Mouse (Mus musculus) heart, embryonic 11.5 days (tissue): Measurements from ENCODE around the gene Ghrh. TPM values are rescaled to one million over a fixed set of nuclear protein-coding genes. Genes with fewer than 3 reads are reported as not detected.

ENCODE experiments used
- ATAC-seq: fragments of 200-750 bp; cut with Nextera tagmentation; replicated peaks from 2 replicates; pipeline ENCODE4 v1.8.0; 2017; ENCODE audit warnings: moderate library complexity; ENCODE audit not compliant: insufficient number of reproducible peaks, low FRiP score, low TSS enrichment
- H3K27ac ChIP-seq: fragments of 300-500 bp; sonication (generic); 2 replicates; pipeline ENCODE4 v1.5.1; 2014; ENCODE audit warnings: mild to moderate bottlenecking, low read depth, low read length
- H3K27me3 ChIP-seq: fragments of 300-500 bp; sonication (generic); 2 replicates; pipeline ENCODE4 v1.6.1; 2014; ENCODE audit warnings: mild to moderate bottlenecking, low read length, mixed read lengths; ENCODE audit not compliant: control insufficient read depth, insufficient read depth
- H3K36me3 ChIP-seq: fragments of 300-500 bp; sonication (generic); 2 replicates; pipeline ENCODE4 v1.6.1; 2014; ENCODE audit warnings: mild to moderate bottlenecking, low read length, moderate library complexity, mixed read lengths; ENCODE audit not compliant: control insufficient read depth, insufficient read depth
- H3K4me1 ChIP-seq: fragments of 300-500 bp; sonication (generic); 2 replicates; pipeline ENCODE4 v1.6.1; 2014; ENCODE audit warnings: low read length; ENCODE audit not compliant: control insufficient read depth, insufficient read depth
- H3K4me2 ChIP-seq: fragments of 300-500 bp; sonication (generic); 2 replicates; pipeline ENCODE4 v1.6.1; 2014; ENCODE audit warnings: mild to moderate bottlenecking, moderate library complexity
- H3K4me3 ChIP-seq: fragments of 300-500 bp; sonication (generic); 2 replicates; pipeline ENCODE4 v1.5.1; 2014; ENCODE audit warnings: low read depth, low read length
- H3K9ac ChIP-seq: fragments of 300-500 bp; sonication (generic); 2 replicates; pipeline ENCODE4 v1.6.1; 2014; ENCODE audit warnings: mild to moderate bottlenecking, low read depth, low read length, moderate library complexity
- H3K9me3 ChIP-seq: fragments of 300-500 bp; sonication (generic); replicated peaks from 2 replicates; pipeline ENCODE4 v1.6.1; 2016; ENCODE audit warnings: low read length; ENCODE audit not compliant: control insufficient read depth
- WGBS: fragments of 180-500 bp; shearing (Covaris S2); extraction: QIAGEN DNeasy Blood & Tissue Kit; methylation state at CpG from one replicate; pipeline ENCODE4 v1.1.7; 2014; ENCODE audit not compliant: insufficient replicate concordance; 5-methylcytosine and 5-hydroxymethylcytosine counted together
- polyA plus RNA-seq: library from polyadenylated mRNA; unstranded; fragments of >200 nt; fragmentation: Nextera tagmentation; extraction: Ambion mirVana; gene quantifications from 2 replicates; pipeline ENCODE4 v1.2.1, GENCODE M21; 2014

Ghrh gene
- polyA plus RNA-seq, 1 experiment from 2014 or later = not detected

DNA sequence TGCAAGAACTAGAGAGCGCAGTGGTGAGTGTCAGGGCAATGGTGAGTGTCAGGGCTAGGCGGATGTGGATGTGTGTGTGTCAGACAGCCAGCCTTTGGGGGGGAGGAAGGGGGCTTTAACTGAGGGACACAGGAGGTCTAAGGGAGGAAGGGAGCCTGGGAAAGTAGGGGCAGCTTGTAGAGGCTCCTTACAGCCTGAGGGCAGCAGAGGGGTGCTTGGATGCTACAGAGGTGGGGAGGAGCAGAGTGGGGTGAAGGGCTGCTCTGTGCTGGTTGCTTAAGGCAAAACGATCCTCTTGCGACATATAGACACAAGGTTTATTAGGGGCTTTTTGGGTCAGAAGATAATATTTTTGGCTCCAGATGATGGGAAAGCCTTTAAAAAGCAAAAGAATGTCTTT lies 37.5 kb upstream of the Ghrh start:
- WGBS = 76% methylated on average over 4 of the region's 4 CpGs
- no peak overlapping the region for H3K9ac ChIP-seq
- peaks cover 6% of the 10 kb centered on the region for H3K36me3 ChIP-seq
- H3K4me1 ChIP-seq = no peaks in the 10 kb centered on the region
- H3K27me3 ChIP-seq = no peaks in the 10 kb centered on the region
- H3K27ac ChIP-seq = no peak overlapping the region
- ATAC-seq = no peak
- no peak overlapping the region for H3K4me2 ChIP-seq
- H3K9me3 ChIP-seq = no peaks in the 10 kb centered on the region
- no peak overlapping the region for H3K4me3 ChIP-seq

DNA sequence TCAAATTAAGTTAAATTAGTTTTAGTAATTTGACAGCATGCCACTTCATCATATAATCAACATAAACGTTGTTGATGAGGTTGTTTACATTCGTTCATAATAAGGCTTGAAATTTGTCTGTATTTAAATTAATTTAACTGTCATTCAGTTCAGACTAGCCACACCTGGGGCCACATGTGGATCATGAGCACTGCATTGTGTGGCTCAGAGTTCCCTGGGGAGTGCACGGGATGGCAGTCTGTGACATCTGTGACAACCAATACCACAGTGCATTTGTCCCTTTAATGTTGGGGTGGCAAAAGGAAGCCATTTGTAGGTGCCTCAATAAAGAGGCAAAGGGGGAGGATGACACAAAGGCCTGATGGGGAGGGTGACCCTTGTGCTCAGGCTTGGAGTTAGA lies 29.7 kb upstream of the Ghrh start:
- Histone ChIP-seq H3K4me3 (no peak overlapping the region), H3K4me1 (peaks cover 29% of the 10 kb centered on the region), H3K4me2 (no peak overlapping the region), H3K36me3 (no peaks in the 10 kb centered on the region), H3K9ac (no peak overlapping the region), H3K9me3 (no peaks in the 10 kb centered on the region), H3K27me3 (no peaks in the 10 kb centered on the region), H3K27ac (no peak overlapping the region)
- WGBS = 61% methylated on average over 3 of the region's 3 CpGs
- ATAC-seq = no peak

DNA sequence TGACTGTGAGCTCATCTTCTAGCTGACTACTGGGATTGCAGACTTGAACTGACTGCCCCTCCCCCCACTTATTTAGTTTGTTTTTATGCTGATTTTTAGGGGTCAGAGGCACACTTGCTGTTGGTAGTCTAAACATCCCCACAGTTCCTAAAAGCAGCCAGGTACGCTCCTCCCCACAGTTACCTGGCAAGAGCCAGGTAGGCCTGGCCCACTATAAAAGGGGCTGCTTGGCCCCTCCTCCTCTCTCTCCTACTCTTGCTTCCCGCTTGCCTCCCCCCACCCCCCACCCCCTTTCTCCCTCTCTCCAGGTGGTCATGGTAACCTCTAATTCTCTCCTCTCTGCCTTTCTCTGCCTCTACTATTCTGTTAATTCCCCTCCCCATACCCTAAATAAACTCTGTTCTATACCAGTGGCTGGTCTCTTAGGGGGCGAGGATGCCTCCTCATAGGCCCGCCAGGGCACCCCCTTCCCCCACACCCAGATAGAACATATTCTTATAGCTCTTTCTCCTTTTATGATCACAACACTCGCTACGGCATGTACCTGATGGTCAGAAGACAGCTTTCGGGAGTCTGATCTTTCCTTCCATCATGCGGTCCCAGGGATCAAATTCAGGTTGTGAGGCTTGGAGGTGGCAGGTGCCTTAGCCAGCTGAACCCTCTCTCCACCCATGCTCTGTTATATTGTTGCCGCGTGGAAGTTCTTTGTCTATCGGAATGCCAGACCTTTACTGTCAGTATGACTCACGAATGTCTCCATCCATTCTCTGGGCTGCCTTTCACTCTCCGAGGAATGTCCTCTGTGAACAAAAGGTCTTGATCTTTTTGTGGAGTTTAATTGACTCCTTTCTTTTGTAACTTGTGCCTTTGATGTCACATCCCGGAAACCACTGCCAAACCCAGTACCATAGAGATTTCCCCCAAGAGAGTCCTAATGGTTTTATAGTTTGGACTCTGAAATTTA lies 28.8 kb upstream of the Ghrh start:
- H3K4me3 ChIP-seq = no peak overlapping the region
- H3K9me3 ChIP-seq = no peaks in the 10 kb centered on the region
- no peak overlapping the region for H3K9ac ChIP-seq
- H3K4me1 ChIP-seq = peaks cover 36% of the 10 kb centered on the region
- no peak overlapping the region for H3K27ac ChIP-seq
- WGBS = 47% methylated on average over 14 of the region's 14 CpGs
- ATAC-seq = no peak
- H3K4me2 ChIP-seq = no peak overlapping the region; the same call in 1 of the 2 replicates
- H3K27me3 ChIP-seq = no peaks in the 10 kb centered on the region
- no peaks in the 10 kb centered on the region for H3K36me3 ChIP-seq

DNA sequence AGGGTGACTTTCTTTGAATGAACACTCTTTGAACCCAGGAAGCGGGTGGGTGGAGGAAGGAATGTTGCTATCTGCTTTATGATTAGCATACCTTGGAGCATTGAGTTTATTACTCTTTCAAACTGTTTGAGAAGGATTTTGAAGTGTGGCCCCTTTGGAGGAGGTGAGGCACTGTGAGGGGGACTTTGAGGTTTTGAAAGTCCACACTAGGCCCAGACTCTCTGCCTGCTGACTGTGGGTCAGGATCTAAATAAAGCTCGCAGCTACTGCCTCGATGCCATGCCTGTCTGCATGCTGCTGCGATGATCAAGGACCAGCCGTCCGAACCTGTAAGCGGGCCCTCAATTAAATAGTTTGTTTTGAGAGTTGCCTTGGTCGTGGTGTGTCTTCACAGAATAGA lies 27.7 kb upstream of the Ghrh start:
- Histone ChIP-seq H3K9ac (no peak overlapping the region), H3K27me3 (no peaks in the 10 kb centered on the region), H3K4me2 (no peak overlapping the region), H3K36me3 (no peaks in the 10 kb centered on the region), H3K9me3 (no peaks in the 10 kb centered on the region), H3K27ac (no peak overlapping the region), H3K4me1 (peaks cover 36% of the 10 kb centered on the region), H3K4me3 (no peak overlapping the region)
- no peak for ATAC-seq
- 49% methylated on average over 7 of the region's 8 CpGs for WGBS

DNA sequence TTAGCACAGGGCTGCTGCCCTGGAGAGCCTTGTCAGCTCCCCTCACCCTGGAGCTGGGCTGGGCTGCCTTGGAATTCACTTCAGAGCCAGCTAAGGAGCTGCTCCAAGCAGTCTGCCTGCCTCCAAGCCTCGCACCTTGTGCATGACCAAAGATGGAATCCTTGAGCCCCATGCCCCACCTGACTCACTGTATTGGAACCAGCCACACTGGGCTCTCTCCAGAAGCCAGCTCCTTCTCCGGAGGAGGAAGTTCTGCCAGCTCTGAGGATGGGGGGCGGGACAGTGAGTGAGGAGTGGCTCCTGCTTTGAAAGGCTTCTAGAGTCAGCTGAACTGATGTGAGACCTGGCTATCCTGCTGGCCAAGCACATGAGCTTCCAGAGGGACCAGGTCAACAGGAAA lies 26.4 kb upstream of the Ghrh start:
- H3K27me3 ChIP-seq = no peaks in the 10 kb centered on the region
- no peak overlapping the region for H3K4me2 ChIP-seq
- no peak overlapping the region for H3K27ac ChIP-seq
- peaks cover 38% of the 10 kb centered on the region for H3K4me1 ChIP-seq
- 70% methylated on average over 3 of the region's 3 CpGs for WGBS
- ATAC-seq = no peak
- no peak overlapping the region for H3K9ac ChIP-seq
- H3K36me3 ChIP-seq = no peaks in the 10 kb centered on the region
- H3K9me3 ChIP-seq = no peaks in the 10 kb centered on the region
- no peak overlapping the region for H3K4me3 ChIP-seq

DNA sequence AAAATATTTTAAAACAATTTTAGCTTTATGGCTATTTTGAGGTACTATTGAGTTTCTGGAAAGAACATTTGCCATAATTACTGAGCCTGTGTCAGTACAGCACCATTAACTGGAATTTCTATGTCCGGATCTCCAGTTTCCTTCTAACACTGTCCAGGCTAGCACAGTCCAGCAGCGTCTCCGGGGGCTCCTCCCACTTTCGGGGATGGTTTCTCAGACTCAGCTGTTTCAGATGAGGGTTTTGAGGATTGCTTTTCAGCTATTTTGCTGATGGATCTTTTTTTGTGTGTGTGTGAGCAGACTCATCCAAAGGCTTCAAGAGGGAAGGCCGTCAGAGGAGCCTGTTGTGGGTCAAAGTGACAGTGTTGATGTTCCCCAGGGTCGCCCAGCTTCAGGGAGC lies 24.4 kb upstream of the Ghrh start:
- WGBS = 47% methylated on average over 6 of the region's 6 CpGs
- Histone ChIP-seq H3K27me3 (no peaks in the 10 kb centered on the region), H3K9me3 (no peaks in the 10 kb centered on the region), H3K36me3 (no peaks in the 10 kb centered on the region), H3K4me2 (no peak overlapping the region), H3K4me3 (no peak overlapping the region), H3K27ac (no peak overlapping the region; the same call in 1 of the 2 replicates), H3K4me1 (peaks cover 40% of the 10 kb centered on the region), H3K9ac (no peak overlapping the region)
- no peak for ATAC-seq

DNA sequence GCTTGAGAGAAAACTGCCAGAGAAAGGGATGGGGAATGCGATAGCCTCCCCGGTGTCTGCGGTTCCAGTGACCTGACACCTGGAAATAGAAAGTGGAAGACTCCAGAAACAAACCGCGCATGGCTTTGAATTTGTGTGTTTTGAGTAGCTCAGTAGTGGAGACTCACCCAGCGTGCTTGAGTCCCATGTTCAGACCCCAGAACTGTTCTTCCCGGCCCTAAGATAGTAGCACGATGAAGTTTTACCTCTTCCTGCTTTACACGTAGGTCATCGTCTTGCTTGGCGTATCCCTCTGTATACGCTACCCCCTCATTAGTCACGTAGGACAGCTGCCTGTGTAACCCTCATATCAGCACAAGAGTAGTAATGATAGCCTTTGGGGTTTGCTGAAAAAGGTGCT lies 20.7 kb upstream of the Ghrh start:
- H3K4me2 ChIP-seq = peak overlapping the region; percentile 91
- peaks cover 25% of the 10 kb centered on the region for H3K4me1 ChIP-seq
- H3K27ac ChIP-seq = peak overlapping the region; percentile 81
- WGBS = 5% methylated on average over 13 of the region's 13 CpGs
- ATAC-seq = 0 out of 2 replicates have a peak, but pooled peaks have one; percentile 19
- no peaks in the 10 kb centered on the region for H3K9me3 ChIP-seq
- H3K4me3 ChIP-seq = peak overlapping the region; percentile 90
- H3K9ac ChIP-seq = peak overlapping the region; percentile 94
- no peaks in the 10 kb centered on the region for H3K36me3 ChIP-seq
- H3K27me3 ChIP-seq = no peaks in the 10 kb centered on the region

DNA sequence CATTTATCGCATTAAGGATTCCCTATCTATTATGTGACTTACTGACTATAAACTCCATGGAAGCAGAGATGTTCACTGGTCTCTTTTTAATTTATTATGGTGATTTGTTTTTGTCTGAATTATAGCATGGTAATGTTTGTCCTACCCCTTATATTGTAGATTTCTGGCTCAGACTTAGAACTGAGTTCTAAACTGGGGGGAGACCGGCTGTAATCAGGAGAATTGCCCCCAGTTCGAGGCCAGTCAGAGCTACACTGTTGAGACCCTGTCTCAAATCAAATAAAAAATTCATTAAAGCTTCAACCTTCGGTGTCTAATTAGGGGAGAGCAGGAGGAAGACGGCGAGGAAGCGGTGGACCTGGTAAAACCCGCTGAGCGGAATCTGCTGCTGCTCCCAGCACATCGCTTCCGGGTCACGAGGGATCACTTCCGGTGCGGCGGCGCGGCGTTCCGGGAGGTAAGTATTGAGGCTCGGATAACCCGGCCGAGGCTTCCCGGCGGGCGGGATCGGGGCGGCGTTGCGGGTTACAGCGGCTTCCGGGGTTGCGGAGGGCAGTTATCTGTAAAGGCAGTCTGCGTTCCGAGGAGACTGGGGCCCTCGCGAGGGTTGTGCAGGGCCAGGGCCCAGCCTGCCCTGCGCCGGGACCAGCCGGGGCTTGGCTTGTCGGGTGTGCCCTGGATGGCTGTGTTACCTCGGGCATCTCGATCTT lies 20.0 kb upstream of the Ghrh start, which contains the start of gene Manbal:
Gene Manbal, plus strand, starts transcription at position 411 of the 710 bp plus-strand sequence.
- H3K4me1 ChIP-seq = peaks cover 21% of the 10 kb centered on the region
- H3K9me3 ChIP-seq = no peaks in the 10 kb centered on the region
- H3K27ac ChIP-seq = peak within 1 kb of the TSS; percentile 81
- H3K9ac ChIP-seq = peak within 1 kb of the TSS; percentile 94
- H3K36me3 ChIP-seq = no peaks in the 10 kb centered on the region
- H3K27me3 ChIP-seq = no peaks in the 10 kb centered on the region
- peak; percentile 84 for ATAC-seq
- peak within 1 kb of the TSS; percentile 90 for H3K4me3 ChIP-seq
- 4% methylated on average over 42 of the region's 42 CpGs for WGBS
- H3K4me2 ChIP-seq = peak within 1 kb of the TSS; percentile 91
